Mouse (Mus musculus) ES-E14 (cell line): Measurements from ENCODE around the gene Erp27.

Experiments used
- HCFC1 ChIP-seq: IDR thresholded peaks from 2 replicates; pipeline ENCODE4 v1.6.1; 2012; ENCODE audit warnings: low read length, inconsistent platforms, borderline replicate concordance; ENCODE audit not compliant: insufficient read depth
- MAFK ChIP-seq: IDR thresholded peaks from 2 replicates; pipeline ENCODE4 v1.6.1; 2014; ENCODE audit warnings: mild to moderate bottlenecking, low read depth, low read length, inconsistent platforms; ENCODE audit not compliant: insufficient read depth
- ZNF384 ChIP-seq: IDR thresholded peaks from 2 replicates; pipeline ENCODE4 v1.6.1; 2012; ENCODE audit warnings: low read depth, low read length, inconsistent platforms

- TF ChIP-seq ZNF384: no peak
- no peak for TF ChIP-seq HCFC1
- TF ChIP-seq MAFK: no peak
Observed at GRCm38 (mm10) chr6:136892002-136892401, 30.0 kb downstream of the Erp27 start.
